Mouse (Mus musculus) spleen, adult 2 months (tissue): ENCODE measurements at regions not wholly inside any gene's neighbourhood (a gene's known extent, or its start where the extent isn't known, plus 50 kb on each side); places are given as distances from the start of the nearest gene placed in this dataset.

Experiments used
- CTCF ChIP-seq: fragments of 200-500 bp; IDR thresholded peaks from 2 replicates; pipeline ENCODE4 v1.5.1; 2011; ENCODE audit warnings: mild to moderate bottlenecking, inconsistent platforms; ENCODE audit not compliant: insufficient read depth, insufficient read length, insufficient replicate concordance; ENCODE audit errors: extremely low read depth
- POLR2A ChIP-seq: fragments of 200-500 bp; IDR thresholded peaks from 2 replicates; pipeline ENCODE4 v1.6.1; 2011; ENCODE audit warnings: low read depth, low read length, inconsistent platforms

GRCm38 (mm10) chr14:25120506-25120905 lies 338.5 kb upstream of the Zmiz1 start:
- no peak for TF ChIP-seq CTCF
- TF ChIP-seq POLR2A, result no peak
